Mouse (Mus musculus) limb, embryonic 15.5 days (tissue): Measurements from ENCODE around the gene Ufsp1. TPM values are rescaled to one million over a fixed set of nuclear protein-coding genes. Genes with fewer than 3 reads are reported as not detected.

Experiments used
- ATAC-seq: fragments of 200-750 bp; cut with Nextera tagmentation; 2 replicates; pipeline ENCODE4 v1.8.0; 2017; ENCODE audit warnings: low read depth, moderate TSS enrichment; ENCODE audit not compliant: insufficient number of reproducible peaks, low FRiP score, low TSS enrichment
- H3K27ac ChIP-seq: fragments of 300-500 bp; sonication (generic); 2 replicates; pipeline ENCODE4 v1.5.1; 2015; ENCODE audit warnings: moderate library complexity, mild to moderate bottlenecking, inconsistent platforms
- H3K27me3 ChIP-seq: fragments of 300-500 bp; sonication (generic); 2 replicates; pipeline ENCODE4 v1.6.1; 2015; ENCODE audit warnings: inconsistent platforms
- H3K36me3 ChIP-seq: fragments of 300-500 bp; sonication (generic); 2 replicates; pipeline ENCODE4 v1.6.1; 2015; ENCODE audit warnings: inconsistent platforms
- H3K4me1 ChIP-seq: fragments of 300-500 bp; sonication (generic); 2 replicates; pipeline ENCODE4 v1.6.1; 2015; ENCODE audit warnings: inconsistent platforms
- H3K4me2 ChIP-seq: fragments of 300-500 bp; sonication (generic); 2 replicates; pipeline ENCODE4 v1.6.1; 2015; ENCODE audit warnings: mild to moderate bottlenecking, inconsistent platforms
- H3K4me3 ChIP-seq: fragments of 300-500 bp; sonication (generic); 2 replicates; pipeline ENCODE4 v1.5.1; 2015; ENCODE audit warnings: mild to moderate bottlenecking, inconsistent platforms
- H3K9ac ChIP-seq: fragments of 300-500 bp; sonication (generic); 2 replicates; pipeline ENCODE4 v1.6.1; 2015; ENCODE audit warnings: inconsistent platforms
- H3K9me3 ChIP-seq: fragments of 300-500 bp; sonication (generic); 2 replicates; pipeline ENCODE4 v1.6.1; 2016; ENCODE audit warnings: inconsistent platforms
- WGBS: fragments of 180-500 bp; shearing (Covaris S2); methylation state at CpG from one replicate; pipeline ENCODE4 v1.1.7; 2015; 5-methylcytosine and 5-hydroxymethylcytosine counted together
- polyA plus RNA-seq: library from polyadenylated mRNA; unstranded; fragments of >200 nt; fragmentation: Nextera tagmentation; extraction: Ambion mirVana; gene quantifications from 2 replicates; pipeline ENCODE4 v1.2.1, GENCODE M21; 2015

The Ufsp1 gene
- polyA plus RNA-seq, 1 experiment from 2014 or later, result 6.7 TPM

DNA sequence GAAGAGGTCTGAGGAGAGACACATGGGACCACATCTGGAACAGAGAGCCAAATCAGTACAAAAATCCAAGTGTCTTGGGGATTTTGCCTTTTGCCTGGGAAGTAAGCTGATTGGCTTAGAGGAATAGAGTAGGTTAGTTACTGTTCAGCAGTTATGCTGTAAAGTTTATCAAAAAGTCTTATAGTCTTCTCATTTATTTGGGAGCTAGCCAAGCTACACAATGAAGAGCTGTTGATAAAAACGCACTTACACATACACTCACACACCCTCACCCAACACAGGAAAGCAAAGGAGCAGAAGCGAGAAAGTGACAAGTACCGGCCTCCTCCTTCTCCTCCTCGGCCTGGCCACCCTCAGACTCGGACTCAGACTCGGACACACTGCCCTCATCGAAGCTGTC, 4.8 kb downstream of the Ufsp1 start:
- Histone ChIP-seq H3K27ac (no peak overlapping the region), H3K27me3 (no peaks in the 10 kb centered on the region), H3K4me1 (peaks cover 18% of the 10 kb centered on the region), H3K9ac (no peak overlapping the region), H3K9me3 (no peaks in the 10 kb centered on the region), H3K36me3 (peaks cover 95% of the 10 kb centered on the region), H3K4me2 (no peak overlapping the region), H3K4me3 (no peak overlapping the region)
- 85% methylated on average over 7 of the region's 7 CpGs for WGBS
- ATAC-seq, result no peak

DNA sequence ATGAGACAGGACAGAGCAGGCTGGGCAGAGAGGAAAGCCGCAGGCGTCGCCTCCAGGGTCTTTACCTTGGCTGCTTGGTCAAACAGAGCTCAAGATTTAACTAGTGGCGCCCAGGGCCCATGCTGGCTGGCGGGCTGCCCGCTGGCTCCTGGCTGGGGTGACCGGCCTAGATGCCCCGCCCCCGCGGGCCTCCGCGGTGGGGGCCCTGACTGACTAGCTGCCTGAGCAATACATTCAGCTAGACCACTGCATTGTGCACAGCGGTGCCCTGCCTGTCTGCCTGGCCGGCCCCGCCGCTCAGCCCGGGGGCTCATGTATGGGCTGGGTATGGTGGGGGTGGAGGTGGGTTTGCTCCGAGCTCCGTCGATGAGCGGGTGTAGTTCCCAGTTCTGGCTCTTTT, 6.8 kb downstream of the Ufsp1 start:
- Histone ChIP-seq H3K36me3 (peaks cover 85% of the 10 kb centered on the region), H3K27ac (no peak overlapping the region), H3K9me3 (no peaks in the 10 kb centered on the region), H3K4me2 (no peak overlapping the region), H3K4me3 (no peak overlapping the region), H3K9ac (no peak overlapping the region), H3K4me1 (peaks cover 27% of the 10 kb centered on the region), H3K27me3 (no peaks in the 10 kb centered on the region)
- WGBS, result 83% methylated on average over 20 of the region's 21 CpGs
- no peak for ATAC-seq

DNA sequence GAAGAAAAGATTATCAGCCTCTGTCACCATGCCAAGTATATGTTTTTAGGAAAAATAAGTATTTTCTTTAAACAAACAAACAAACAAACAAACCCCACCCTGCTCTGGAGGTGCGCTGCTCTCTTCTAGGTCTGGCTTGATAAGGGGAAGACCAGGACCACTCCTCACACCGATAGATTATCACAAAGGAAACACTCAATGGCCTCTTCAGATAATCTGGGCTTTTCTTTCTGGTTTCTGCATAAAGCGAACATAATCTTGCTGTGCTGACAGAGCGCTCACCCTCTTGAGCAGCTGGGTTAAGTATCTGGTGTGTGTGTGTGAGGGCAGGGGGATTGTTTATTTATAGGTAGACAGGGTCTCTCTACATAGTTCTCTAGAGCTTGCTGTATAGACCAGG, 9.2 kb downstream of the Ufsp1 start:
- H3K36me3 ChIP-seq, result peaks cover 66% of the 10 kb centered on the region
- H3K4me3 ChIP-seq, result no peak overlapping the region
- H3K9me3 ChIP-seq, result no peaks in the 10 kb centered on the region
- no peak overlapping the region for H3K9ac ChIP-seq
- WGBS, result 93% methylated on average over 4 of the region's 4 CpGs
- H3K4me2 ChIP-seq, result no peak overlapping the region
- H3K4me1 ChIP-seq, result peaks cover 34% of the 10 kb centered on the region
- no peaks in the 10 kb centered on the region for H3K27me3 ChIP-seq
- no peak for ATAC-seq
- H3K27ac ChIP-seq, result no peak overlapping the region

DNA sequence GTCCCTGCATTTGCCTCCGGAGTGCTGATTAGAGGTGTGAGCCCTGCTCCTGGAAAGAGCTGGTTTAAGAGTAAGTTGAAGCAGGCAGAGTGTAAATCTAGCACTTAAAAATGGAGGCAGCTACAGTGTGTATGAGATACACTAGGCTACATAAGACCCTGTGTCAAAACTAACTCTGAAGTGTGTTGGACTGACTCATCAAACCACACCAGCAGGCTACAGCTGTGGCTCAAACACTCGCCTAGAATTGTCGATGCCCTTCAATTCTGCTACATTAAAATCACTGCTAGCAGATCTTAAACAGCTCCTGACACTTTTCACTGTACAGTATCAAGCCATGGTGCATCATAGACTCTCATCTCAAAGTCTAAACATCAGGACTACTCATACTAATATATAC, 9.7 kb downstream of the Ufsp1 start:
- no peak overlapping the region for H3K27ac ChIP-seq
- H3K4me3 ChIP-seq, result no peak overlapping the region
- H3K36me3 ChIP-seq, result peaks cover 66% of the 10 kb centered on the region
- no peaks in the 10 kb centered on the region for H3K27me3 ChIP-seq
- H3K9me3 ChIP-seq, result no peaks in the 10 kb centered on the region
- 78% methylated on average over 3 of the region's 3 CpGs for WGBS
- peaks cover 36% of the 10 kb centered on the region for H3K4me1 ChIP-seq
- no peak overlapping the region for H3K9ac ChIP-seq
- no peak for ATAC-seq
- 0 out of 2 replicates have a peak overlapping the region, but pooled peaks have one; percentile 61 for H3K4me2 ChIP-seq

DNA sequence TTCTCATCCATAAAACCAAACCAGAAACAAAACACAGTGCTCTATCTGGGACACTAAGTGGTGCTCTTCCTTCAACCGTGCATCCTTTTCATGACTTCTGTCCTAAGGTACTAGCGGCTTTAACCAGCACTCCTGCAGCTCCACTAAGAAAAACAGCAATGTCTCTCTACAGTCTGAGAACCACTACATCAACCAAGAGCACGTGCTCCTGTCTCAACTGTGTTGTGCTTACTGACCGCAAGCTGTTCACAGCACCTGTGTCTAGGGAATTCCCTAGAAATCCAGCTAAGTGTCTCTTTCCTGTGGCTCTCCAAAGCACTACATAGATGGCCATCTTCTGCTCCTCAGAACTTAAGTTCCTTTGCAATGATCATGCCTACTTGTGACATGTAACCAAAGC, 10.4 kb downstream of the Ufsp1 start:
- peaks cover 66% of the 10 kb centered on the region for H3K36me3 ChIP-seq
- no peak overlapping the region for H3K27ac ChIP-seq
- ATAC-seq, result no peak
- H3K4me3 ChIP-seq, result 0 out of 2 replicates have a peak overlapping the region, but pooled peaks have one; percentile 90
- H3K9me3 ChIP-seq, result no peaks in the 10 kb centered on the region
- H3K4me1 ChIP-seq, result peaks cover 36% of the 10 kb centered on the region
- H3K4me2 ChIP-seq, result peak overlapping the region; percentile 61; the same call in 1 of the 2 replicates
- no peak overlapping the region; the same call in 1 of the 2 replicates for H3K9ac ChIP-seq
- no peaks in the 10 kb centered on the region for H3K27me3 ChIP-seq
- 48% methylated on average over 4 of the region's 4 CpGs for WGBS

DNA sequence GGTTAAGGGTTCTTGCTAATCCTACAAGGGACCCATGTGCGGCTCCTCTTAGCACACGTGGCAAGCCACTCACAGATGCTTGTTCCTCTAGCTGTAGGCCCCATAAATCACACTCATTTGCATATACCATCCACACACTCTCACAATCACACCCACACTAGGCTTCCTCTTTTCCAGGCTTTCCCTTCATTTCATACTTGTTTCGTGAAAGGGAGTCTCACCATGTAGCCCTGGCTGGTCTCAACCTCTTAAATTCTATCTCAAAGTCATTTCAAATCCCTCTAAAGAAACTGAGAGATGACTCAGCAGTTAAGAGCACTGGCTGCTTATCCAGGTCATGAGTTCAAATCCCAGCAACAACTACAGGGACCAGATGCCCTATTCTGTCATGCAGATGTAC, 11.4 kb downstream of the Ufsp1 start:
- H3K27ac ChIP-seq, result no peak overlapping the region
- no peak for ATAC-seq
- H3K9me3 ChIP-seq, result no peaks in the 10 kb centered on the region
- H3K27me3 ChIP-seq, result no peaks in the 10 kb centered on the region
- H3K4me1 ChIP-seq, result peaks cover 36% of the 10 kb centered on the region
- H3K36me3 ChIP-seq, result peaks cover 66% of the 10 kb centered on the region
- H3K4me3 ChIP-seq, result peak overlapping the region; percentile 90
- H3K4me2 ChIP-seq, result peak overlapping the region; percentile 61
- no peak overlapping the region for H3K9ac ChIP-seq
- WGBS, result 47% methylated on average over 3 of the region's 3 CpGs

DNA sequence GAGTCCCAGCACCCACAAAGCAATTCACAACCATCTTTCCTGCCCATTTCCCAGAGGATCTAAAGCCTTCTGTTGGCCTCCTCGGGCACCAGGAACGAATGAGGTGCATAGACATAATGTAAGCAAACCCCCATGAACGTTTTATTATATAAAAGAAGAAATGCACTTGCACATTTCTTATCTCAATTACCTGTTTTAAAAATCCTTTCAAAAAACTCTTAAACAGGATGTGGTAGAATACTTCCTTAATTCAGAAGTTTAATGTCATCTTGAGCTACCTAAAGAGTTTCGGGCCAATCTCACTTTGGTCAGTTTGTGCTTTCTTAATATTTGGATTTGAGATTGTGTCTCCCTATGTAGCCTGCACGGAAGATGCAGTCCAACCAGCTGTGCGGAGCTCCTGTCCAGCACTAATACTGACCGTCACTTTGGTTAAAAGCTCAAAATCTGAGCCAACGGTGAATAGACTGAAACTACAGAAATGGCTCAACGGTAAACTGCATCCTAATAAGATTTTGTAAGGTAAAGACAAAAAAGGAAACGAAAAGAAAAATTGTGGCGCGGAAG, 12.1 kb downstream of the Ufsp1 start:
- no peaks in the 10 kb centered on the region for H3K27me3 ChIP-seq
- WGBS, result 13% methylated on average over 12 of the region's 12 CpGs
- no peaks in the 10 kb centered on the region for H3K9me3 ChIP-seq
- H3K4me3 ChIP-seq, result peak overlapping the region; percentile 90
- peaks cover 62% of the 10 kb centered on the region for H3K36me3 ChIP-seq
- peak overlapping the region; percentile 95 for H3K27ac ChIP-seq
- H3K9ac ChIP-seq, result peak overlapping the region; percentile 98
- H3K4me1 ChIP-seq, result peaks cover 37% of the 10 kb centered on the region
- peak overlapping the region; percentile 61 for H3K4me2 ChIP-seq
- ATAC-seq, result no peak

DNA sequence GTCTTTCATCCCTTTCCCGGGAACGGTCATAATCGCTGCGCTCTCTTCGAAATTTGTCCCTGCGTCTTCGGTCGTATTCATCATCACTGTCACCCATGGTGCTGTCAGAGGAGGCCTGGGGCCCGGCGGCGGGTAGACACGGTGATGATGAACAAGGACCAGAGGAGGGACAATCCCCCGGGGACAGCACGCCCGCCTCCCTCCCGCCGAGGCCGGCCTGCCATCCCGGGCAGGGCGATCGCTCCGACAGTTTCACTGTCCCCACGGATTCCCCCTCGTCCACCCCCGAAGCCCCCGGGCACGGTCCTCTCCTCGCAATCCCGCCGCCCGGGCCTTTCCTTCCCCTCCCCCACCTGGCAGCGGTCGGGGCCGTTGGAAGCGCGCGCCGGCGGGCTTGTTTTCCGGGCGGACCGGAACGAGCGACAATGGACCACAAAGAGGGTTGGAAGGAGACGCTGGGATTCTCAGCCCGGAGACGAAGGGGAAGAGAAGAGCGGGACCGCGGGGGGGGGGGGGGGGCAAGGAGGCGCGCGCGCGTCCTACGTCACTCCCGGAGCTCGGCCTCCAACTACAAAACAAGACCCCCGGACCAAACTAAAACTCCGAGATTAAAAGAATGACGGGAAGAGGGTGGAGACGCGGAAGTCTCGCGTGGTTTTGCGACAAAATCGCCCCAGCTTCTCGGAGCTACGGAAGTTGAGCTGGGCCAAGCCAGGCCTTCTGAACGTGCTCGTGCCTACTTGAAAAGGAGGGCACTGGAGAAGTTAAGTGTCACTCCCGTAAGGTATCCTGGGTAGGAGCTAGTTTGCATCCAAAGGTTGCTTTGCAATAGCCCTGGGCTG, 12.9 kb downstream of the Ufsp1 start, which contains the start of gene Srrt:
Srrt (minus strand) TSS at position 604 of the 842 bp plus-strand sequence.
- Histone ChIP-seq H3K4me1 (peaks cover 45% of the 10 kb centered on the region), H3K9me3 (no peaks in the 10 kb centered on the region), H3K9ac (peak within 1 kb of the TSS; percentile 98), H3K27me3 (no peaks in the 10 kb centered on the region), H3K4me2 (peak within 1 kb of the TSS; percentile 61), H3K27ac (peak within 1 kb of the TSS; percentile 95), H3K4me3 (peak within 1 kb of the TSS; percentile 90), H3K36me3 (peaks cover 61% of the 10 kb centered on the region)
- peak; percentile 77 for ATAC-seq
- whole genome bisulfite sequencing, result under 1% methylated on average over 61 of the region's 72 CpGs

DNA sequence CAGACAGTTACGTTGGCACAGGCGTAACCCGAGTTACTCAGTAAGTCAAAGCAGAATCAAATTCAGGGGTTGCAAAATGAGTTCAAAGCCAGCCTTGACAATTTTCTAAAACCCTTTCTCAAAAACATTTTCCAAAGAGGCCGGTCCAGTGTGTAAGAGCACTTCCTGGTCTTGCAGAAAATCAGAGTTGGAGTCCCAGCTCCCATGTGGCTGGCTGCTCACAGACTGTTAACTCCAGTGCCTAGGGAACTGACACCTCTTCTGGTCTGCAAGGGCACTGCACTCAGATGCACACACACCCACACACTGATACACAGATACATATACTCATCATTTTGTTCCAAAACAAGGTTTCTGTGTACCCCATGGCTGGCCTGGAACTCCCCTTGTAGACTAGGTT, 13.9 kb downstream of the Ufsp1 start:
- peak overlapping the region; percentile 95 for H3K27ac ChIP-seq
- H3K4me2 ChIP-seq, result peak overlapping the region; percentile 61
- ATAC-seq, result no peak
- no peaks in the 10 kb centered on the region for H3K27me3 ChIP-seq
- H3K4me3 ChIP-seq, result peak overlapping the region; percentile 90; the same call in 1 of the 2 replicates
- H3K4me1 ChIP-seq, result peaks cover 55% of the 10 kb centered on the region
- H3K36me3 ChIP-seq, result peaks cover 51% of the 10 kb centered on the region
- H3K9ac ChIP-seq, result no peak overlapping the region
- WGBS, result 90% methylated on average over 4 of the region's 4 CpGs
- H3K9me3 ChIP-seq, result no peaks in the 10 kb centered on the region

DNA sequence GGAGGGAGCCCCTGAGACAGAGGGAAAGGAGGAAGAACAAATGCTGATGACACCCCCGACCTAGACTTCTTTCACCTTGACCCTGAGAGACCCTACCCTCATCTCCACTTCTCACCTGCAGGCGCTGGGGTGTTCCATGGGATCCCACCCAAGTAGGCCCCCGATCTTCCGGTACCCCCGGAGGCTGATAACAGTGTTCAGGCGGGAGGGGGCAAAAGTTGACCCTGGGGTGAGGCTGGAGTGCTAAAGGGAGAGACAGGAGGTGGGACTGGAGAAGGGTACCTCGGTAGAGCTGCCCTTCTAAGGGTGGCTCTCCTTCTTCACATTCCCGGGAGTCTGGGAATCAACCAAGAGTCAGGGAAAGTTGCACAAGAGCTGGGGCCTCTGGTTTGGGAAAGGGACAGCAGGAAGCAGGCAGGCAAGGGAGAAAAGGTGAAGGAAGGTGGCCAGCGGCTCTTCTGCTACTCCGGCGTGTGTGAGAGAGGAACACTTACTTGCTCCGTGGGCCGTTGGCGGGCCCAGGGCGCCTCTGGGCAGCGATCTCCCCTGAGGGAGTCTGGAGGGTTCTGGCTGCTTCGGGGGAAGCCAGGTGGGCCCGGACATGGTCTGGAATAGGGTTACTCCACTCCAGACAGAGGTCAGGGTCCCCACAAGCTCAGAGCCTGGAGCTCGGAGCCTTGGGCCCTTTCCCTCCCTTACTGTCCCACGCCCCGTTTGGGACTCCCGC, 19.2 kb downstream of the Ufsp1 start:
- Histone ChIP-seq H3K9ac (peak overlapping the region; percentile 81), H3K36me3 (peaks cover 46% of the 10 kb centered on the region), H3K27me3 (no peaks in the 10 kb centered on the region), H3K4me1 (peaks cover 39% of the 10 kb centered on the region), H3K27ac (peak overlapping the region; percentile 95), H3K4me2 (peak overlapping the region; percentile 88), H3K9me3 (no peaks in the 10 kb centered on the region), H3K4me3 (peak overlapping the region; percentile 65)
- WGBS, result 2% methylated on average over 22 of the region's 22 CpGs
- no peak; the same call in 1 of the 2 replicates for ATAC-seq

DNA sequence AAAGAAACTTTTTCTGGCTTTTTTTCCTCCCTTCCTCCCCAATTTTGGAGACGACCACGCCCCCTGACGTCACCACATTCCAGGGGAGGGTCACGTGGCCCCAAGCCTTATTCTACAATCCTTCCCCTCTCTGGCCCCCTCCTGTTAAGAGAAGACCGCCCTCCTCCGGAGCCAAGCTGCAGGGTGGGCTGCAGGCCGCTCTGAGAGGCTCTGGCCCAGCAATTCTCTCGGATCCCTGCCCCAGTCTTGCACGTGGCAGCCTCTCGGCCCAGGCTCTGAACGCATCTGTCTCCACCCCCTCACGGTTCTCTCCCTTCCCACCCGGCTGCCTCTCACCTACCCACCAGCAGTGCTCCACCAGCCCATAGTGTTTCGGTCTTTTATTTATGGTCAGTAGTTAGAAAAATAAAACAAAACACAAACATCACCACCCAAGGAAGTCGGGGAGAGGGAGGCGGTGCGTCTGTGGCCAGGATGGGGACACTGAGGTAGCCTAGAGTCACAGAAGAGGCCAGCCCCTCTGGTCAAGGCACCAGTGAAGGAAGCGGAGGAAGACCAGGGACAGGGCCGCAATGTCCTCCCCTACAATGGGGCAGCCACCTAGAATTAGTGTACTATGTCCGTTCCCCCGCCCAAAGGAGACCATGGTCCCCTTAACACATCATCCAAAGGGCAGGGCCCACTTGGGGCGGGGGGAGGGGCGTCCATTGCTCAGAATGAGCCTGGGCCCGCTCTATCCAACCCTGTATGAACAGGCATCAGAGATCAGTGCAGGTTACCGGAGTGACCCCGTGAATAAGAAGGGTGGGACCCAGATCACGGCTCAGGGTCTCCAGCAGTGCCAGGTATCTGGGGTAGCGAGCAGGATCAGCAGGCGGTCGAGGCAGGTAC, 20.0 kb downstream of the Ufsp1 start, which contains the start of gene Trip6:
Trip6 (minus strand) TSS at position 212 of the 891 bp plus-strand sequence.
- H3K4me1 ChIP-seq, result peaks cover 37% of the 10 kb centered on the region
- H3K4me3 ChIP-seq, result peak within 1 kb of the TSS; percentile 65
- H3K27me3 ChIP-seq, result no peaks in the 10 kb centered on the region
- 13% methylated on average over 30 of the region's 30 CpGs for WGBS
- H3K36me3 ChIP-seq, result peaks cover 44% of the 10 kb centered on the region
- peak within 1 kb of the TSS; percentile 95 for H3K27ac ChIP-seq
- ATAC-seq, result peak; percentile 95
- H3K4me2 ChIP-seq, result peak within 1 kb of the TSS; percentile 88
- H3K9ac ChIP-seq, result peak within 1 kb of the TSS; percentile 81
- no peaks in the 10 kb centered on the region for H3K9me3 ChIP-seq
